Mouse (Mus musculus): ENCODE data around the gene Naa20. TPM values are rescaled to one million over a fixed set of nuclear protein-coding genes. Genes with fewer than 3 reads are reported as not detected.

Gene Naa20
- polyA plus RNA-seq (2014; fragmentation: Illumina TruSeq; extraction: RNeasy Lipid Tissue Mini Kit (QIAGEN cat#74804); ENCODE audit: low read depth, low replicate concordance) = 93.5 TPM

DNA sequence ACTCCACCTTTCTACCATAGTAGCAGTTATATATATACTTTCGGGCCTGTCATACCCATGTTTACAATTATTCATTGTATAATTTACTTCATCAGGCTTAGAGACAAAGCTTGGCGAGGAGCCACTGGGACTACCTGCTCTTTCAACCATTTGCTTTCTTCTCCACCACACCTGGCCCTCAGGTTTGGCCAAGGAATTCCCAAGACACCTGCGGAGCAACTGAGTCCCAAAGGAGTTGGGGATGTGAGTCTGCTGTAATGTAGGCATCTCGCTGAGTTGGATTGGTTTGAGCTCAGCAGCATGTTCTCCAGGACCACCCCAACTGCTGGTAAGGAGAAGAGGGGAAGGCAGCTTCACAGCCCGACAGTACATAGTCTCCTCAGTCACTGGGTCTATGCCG lies at the start of gene Naa20:
Gene Naa20 (plus strand): TSS at position 239 of the 400 bp plus-strand sequence.

GRCm38 (mm10) chr2:145934339-145935231 lies 32.7 kb downstream of the Naa20 start, which contains the start of the genes Cfap61 and Crnkl1:
TSS of gene Cfap61 (plus strand) at chr2:145934784.
TSS of gene Crnkl1 (minus strand) at chr2:145935014.

Other genes with a start within 250 kb of the Naa20 start
- gene Rin2, start 226.9 kb upstream of the Naa20 start, polyA plus RNA-seq (2014; fragmentation: Illumina TruSeq; extraction: RNeasy Lipid Tissue Mini Kit (QIAGEN cat#74804); ENCODE audit: low read depth, low replicate concordance) = 11.3 TPM
- 96.7 TPM for gene Cfap61, start 32.7 kb downstream of the Naa20 start, polyA plus RNA-seq (2014; fragmentation: Illumina TruSeq; extraction: RNeasy Lipid Tissue Mini Kit (QIAGEN cat#74804); ENCODE audit: low read depth, low replicate concordance)
- gene Crnkl1, start 32.9 kb downstream of the Naa20 start, polyA plus RNA-seq (2014; fragmentation: Illumina TruSeq; extraction: RNeasy Lipid Tissue Mini Kit (QIAGEN cat#74804); ENCODE audit: low read depth, low replicate concordance) = 59.2 TPM

All from testis, adult 10 weeks (tissue).